Mouse (Mus musculus): ENCODE data around the gene B3gntl1.
"Not testable (repeated sequence)": the region's sequence is repeated elsewhere in the genome, so short reads cannot be mapped to it uniquely, and the experiment has no call there.

Gene B3gntl1

GRCm38 (mm10) chr11:121685491-121686001 lies 12.6 kb upstream of the B3gntl1 start:
- DNase-seq (ENCODE audit: low spot score in 2 of 2): no peak

DNA sequence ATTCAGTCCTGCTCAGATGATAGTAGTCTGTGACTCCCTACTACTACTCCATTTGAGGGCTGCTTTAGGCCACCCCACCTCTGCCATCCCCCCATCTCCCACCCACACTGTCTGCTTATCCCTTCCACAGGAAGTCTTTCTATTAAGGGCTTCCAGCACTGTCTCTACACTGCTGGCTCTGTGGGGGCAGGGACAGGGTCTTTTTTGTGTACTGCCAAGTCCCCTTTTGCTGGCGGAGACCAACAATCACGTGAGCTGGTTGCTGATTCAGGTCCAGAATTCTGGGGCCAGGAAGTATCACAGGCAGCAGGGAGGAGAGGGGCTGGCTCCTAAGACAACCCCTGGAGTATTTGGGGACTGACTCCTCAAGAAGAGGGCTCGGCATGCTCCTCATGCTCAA lies 10.3 kb upstream of the B3gntl1 start:
- peak in 1 of 2 experiments; percentile 26 for DNase-seq (ENCODE audit: low spot score in 2 of 2)

- DNase-seq (ENCODE audit: low spot score in 2 of 2): no peak
These were observed 7.8 kb upstream of the B3gntl1 start for GRCm38 (mm10) chr11:121680750-121681149.

DNA sequence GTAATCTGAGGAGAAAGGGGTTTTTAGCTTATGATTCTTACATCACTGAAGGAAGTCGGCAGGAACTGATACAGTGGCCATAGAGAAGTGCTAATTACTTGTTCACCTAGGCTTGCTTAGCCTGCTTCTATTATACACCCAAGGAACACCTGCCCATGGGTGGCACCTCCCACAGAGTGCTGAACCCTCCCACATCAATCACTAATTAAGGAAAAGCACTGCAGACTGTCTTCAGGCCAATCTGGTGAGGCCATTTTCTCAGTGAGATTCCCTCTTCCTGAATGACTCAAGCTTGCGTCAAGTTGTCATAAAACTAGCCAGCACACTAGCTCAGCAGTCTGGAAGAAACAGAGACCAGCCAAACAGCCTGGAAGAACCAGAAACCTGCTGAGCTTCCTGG lies 6.6 kb upstream of the B3gntl1 start:
- DNase-seq (ENCODE audit: low spot score in 2 of 2): no peak

DNA sequence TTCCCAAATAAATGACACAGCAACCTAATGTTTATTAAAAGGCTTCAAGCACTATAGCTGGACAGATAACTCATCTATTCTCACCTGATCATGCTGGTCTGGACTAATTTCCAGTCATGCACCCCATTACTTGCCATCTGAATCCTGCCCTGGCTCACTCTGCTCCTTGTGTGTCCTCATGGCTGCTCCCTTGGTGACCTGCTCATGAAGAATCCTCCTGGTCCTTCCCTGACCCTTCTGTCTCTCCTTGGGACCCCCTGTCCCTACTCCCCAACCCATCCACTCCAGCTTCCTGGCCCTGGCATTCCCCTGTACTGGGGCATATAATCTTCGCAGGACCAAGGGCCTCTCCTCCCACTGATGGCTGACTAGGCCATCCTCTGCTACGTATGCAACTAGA lies 3.9 kb upstream of the B3gntl1 start:
- DNase-seq (ENCODE audit: low spot score in 2 of 2): no peak

GRCm38 (mm10) chr11:121673629-121674028 lies 676 bp upstream of the B3gntl1 start:
- DNase-seq (ENCODE audit: low spot score in 2 of 2): no peak

DNA sequence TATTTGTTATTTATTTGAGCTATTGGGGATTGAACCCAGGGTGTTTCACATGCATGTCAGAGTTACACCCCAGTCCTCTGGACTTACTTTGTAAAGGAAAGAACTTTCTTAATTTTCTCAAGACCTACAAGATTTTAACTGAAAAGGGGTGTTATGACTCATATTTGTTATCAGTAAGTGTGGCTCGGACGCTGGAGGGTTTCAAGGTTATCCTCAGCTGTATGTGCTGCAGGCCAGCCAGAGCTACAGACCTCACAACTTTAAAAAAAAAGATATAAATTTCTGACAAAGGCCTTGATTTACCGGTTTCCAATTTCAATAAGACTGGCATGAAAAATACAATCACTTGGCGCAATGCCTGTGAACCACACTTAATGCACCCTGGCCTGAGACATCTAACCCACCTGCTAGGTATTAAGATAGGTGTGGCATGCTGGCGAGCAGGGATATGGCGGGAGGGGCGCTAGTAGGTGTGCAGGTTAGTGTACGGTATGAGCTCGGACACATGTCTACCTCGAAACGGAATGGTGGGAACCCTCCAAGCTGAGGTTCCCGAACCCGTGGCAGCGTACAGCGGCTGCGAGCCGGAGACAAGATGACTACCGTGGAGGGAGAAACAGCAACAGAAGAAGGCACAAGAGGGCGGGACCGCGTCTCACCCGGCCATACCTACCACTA lies 502 bp downstream of the B3gntl1 start:
- DNase-seq (ENCODE audit: low spot score in 2 of 2): no peak

GRCm38 (mm10) chr11:121670926-121671325 lies 2.0 kb downstream of the B3gntl1 start:
- no peak for DNase-seq (ENCODE audit: low spot score in 2 of 2)

- no peak for DNase-seq (ENCODE audit: low spot score in 2 of 2)
These were observed 4.2 kb downstream of the B3gntl1 start for GRCm38 (mm10) chr11:121668776-121669175.

GRCm38 (mm10) chr11:121667541-121667940 lies 5.4 kb downstream of the B3gntl1 start:
- DNase-seq (ENCODE audit: low spot score in 2 of 2): no peak

DNA sequence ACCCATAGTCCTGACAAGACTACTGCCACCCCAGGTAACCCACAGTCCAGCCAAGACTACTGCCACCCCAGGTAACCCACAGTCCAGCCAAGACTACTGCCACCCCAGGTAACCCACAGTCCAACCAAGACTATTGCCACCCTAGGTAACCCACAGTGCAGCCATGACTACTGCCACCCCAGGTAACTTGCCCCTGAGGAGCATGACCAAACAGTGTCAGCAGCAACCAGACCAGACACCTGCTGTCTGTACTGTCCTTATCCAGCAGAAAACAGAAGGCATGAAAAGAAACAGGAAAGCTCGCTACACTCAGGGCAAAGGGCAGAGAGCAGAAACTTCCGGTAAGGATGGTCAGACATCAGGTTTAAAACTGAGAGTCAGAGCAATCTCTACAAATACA lies 11.8 kb downstream of the B3gntl1 start:
- no peak for DNase-seq (ENCODE audit: low spot score in 2 of 2)

GRCm38 (mm10) chr11:121660604-121661003 lies 12.3 kb downstream of the B3gntl1 start:
- not testable (repeated sequence) for DNase-seq (ENCODE audit: low spot score in 2 of 2)

GRCm38 (mm10) chr11:121658151-121658550 lies 14.8 kb downstream of the B3gntl1 start:
- no peak for DNase-seq (ENCODE audit: low spot score in 2 of 2)

GRCm38 (mm10) chr11:121655807-121656511 lies 17.0 kb downstream of the B3gntl1 start:
- no peak for DNase-seq (ENCODE audit: low spot score in 2 of 2)

DNA sequence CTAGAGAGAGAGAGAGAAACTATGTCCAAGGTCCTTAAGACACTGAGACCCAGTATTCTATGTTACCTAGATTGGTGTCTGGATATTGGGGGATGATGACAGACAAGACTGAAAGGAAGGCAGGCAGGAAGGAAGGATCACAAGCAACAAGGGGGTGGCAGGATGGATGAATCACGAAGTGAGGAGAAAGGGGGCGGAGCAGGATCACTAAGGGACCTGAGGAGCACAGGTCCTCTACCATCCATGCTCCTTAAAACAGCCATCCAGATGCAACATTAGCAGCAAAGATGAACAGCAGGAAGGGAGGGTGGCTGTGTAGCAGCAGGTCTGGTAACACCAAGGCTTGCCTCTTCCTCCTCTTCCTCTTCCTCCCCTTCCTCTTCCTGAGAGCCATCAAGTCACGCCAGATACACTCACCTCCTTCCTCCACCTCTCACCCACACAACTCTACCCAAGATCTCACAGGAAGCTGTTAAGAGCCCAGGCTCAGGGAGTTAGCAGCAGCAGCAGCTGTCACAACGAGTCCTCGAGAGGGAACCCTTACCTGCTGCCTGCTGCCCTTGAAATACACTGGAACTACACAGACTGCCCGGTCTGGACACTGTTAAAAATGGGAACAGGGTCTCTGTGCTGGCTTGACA lies 17.7 kb downstream of the B3gntl1 start:
- DNase-seq (ENCODE audit: low spot score in 2 of 2): no peak

DNA sequence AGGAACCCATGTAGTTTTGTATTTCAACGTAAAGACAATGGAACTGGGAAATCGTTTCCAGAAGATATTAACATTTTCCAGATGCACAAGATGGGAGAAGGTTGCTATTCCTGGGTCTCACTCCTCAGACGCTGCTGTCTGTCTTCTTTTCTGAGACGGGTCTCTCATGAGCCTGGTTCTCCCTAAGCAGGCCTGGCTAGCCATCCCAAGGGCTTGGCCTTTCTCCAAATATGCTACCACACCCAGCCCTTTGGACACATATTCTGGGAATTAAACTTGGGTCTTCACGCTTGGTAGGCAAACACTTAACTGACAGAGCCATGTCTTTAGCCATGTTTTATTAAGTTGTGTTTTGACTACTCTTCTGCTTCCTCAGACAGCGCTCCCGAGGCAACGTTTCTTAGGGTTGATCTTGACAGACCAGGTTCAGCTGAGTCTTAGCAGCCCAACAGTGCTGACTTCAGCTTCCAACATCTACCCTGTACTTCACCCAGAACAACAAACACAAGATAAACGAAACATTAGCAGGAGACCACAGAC lies 18.5 kb downstream of the B3gntl1 start:
- DNase-seq (ENCODE audit: low spot score in 2 of 2): no peak

DNA sequence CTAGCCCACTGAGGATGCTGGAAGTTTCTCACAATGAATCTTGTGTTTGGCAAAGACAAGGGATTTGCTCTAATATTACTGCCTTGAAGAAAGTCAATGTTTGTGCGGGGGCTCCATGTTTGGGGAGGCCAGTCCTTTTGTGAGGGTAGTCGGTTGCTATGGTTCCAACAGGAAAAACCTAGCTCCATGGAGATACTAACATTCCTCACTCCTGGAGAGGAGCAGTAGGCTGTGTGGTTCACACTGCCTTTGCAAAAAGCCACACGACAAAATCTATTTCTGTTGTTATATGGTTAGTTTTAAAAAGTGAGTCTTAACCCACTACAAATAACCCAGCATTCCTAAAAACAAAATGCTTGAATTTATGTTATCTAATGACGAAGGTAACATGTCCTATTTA lies 19.3 kb downstream of the B3gntl1 start:
- DNase-seq (ENCODE audit: low spot score in 2 of 2): no peak

- DNase-seq (ENCODE audit: low spot score in 2 of 2): peak in 1 of 2 experiments; percentile 48
These were observed 20.2 kb downstream of the B3gntl1 start for GRCm38 (mm10) chr11:121652547-121653305.

DNA sequence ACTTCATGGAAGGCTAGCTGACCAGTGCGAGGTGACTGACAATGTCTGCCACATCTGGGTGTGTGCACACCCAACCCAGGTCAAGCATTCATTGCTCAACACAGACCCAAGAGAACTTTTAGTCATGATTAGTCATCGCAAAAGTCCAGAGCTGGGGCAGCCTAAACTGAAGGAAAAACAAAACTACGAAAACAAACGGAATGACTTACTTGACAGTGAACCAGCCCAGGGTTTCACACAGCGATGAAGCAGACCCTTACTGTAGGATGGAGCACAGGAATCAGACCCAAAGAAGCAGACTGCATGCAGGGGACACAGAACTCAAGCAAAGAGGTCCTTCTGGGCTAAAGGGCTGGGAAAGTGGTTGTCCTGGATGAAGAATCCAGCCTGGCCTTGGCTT lies 21.0 kb downstream of the B3gntl1 start:
- no peak for DNase-seq (ENCODE audit: low spot score in 2 of 2)

- DNase-seq (ENCODE audit: low spot score in 2 of 2): no peak
These were observed 21.4 kb downstream of the B3gntl1 start for GRCm38 (mm10) chr11:121651556-121651955.

- DNase-seq (ENCODE audit: low spot score in 2 of 2): no peak
These were observed 22.3 kb downstream of the B3gntl1 start for GRCm38 (mm10) chr11:121650668-121651067.

GRCm38 (mm10) chr11:121649900-121650299 lies 23.1 kb downstream of the B3gntl1 start:
- no peak for DNase-seq (ENCODE audit: low spot score in 2 of 2)

All from frontal cortex, postnatal 10 days (tissue).